Mouse (Mus musculus) forebrain, embryonic 14.5 days (tissue): Measurements from ENCODE around the gene Ccl20. TPM values are rescaled to one million over a fixed set of nuclear protein-coding genes. Genes with fewer than 3 reads are reported as not detected.

ENCODE experiments used
- ATAC-seq: fragments of 200-750 bp; cut with Nextera tagmentation; 2 replicates; pipeline ENCODE4 v1.8.0; 2017; ENCODE audit warnings: mild to moderate bottlenecking, moderate library complexity
- DNase-seq: peaks from one replicate; pipeline ENCODE4 v3.0.0-alpha.2; 2015; ENCODE audit warnings: low spot score
- H3K27ac ChIP-seq: fragments of 300-500 bp; sonication (generic); 2 replicates; pipeline ENCODE4 v1.5.1; 2014; ENCODE audit warnings: low read depth, mild to moderate bottlenecking, control low read depth, low read length, moderate library complexity
- H3K27me3 ChIP-seq: fragments of 300-500 bp; sonication (generic); replicated peaks from 2 replicates; pipeline ENCODE4 v1.6.1; 2014; ENCODE audit warnings: low read length, control low read depth, mixed read lengths; ENCODE audit not compliant: control insufficient read depth, insufficient read depth
- H3K36me3 ChIP-seq: fragments of 300-500 bp; sonication (generic); 2 replicates; pipeline ENCODE4 v1.6.1; 2014; ENCODE audit warnings: low read length, control low read depth; ENCODE audit not compliant: control insufficient read depth, insufficient read depth
- H3K4me1 ChIP-seq: fragments of 300-500 bp; sonication (generic); 2 replicates; pipeline ENCODE4 v1.6.1; 2014; ENCODE audit warnings: antibody characterized with exemption, low read length, control low read depth; ENCODE audit not compliant: control insufficient read depth, insufficient read depth
- H3K4me2 ChIP-seq: fragments of 300-500 bp; sonication (generic); 2 replicates; pipeline ENCODE4 v1.6.1; 2014; ENCODE audit warnings: mild to moderate bottlenecking, control low read depth, low read length
- H3K4me3 ChIP-seq: fragments of 300-500 bp; sonication (generic); 2 replicates; pipeline ENCODE4 v1.5.1; 2014; ENCODE audit warnings: low read depth, low read length, control low read depth
- H3K9ac ChIP-seq: fragments of 300-500 bp; sonication (generic); 2 replicates; pipeline ENCODE4 v1.6.1; 2014; ENCODE audit warnings: mild to moderate bottlenecking, low read length, control low read depth, moderate library complexity
- H3K9me3 ChIP-seq: fragments of 300-500 bp; sonication (generic); replicated peaks from 2 replicates; pipeline ENCODE4 v1.6.1; 2016; ENCODE audit warnings: low read length, control low read depth, mixed read lengths; ENCODE audit not compliant: control insufficient read depth
- WGBS: fragments of 180-500 bp; shearing (Covaris S2); extraction: QIAGEN DNeasy Blood & Tissue Kit; methylation state at CpG from one replicate; pipeline ENCODE4 v1.1.7; 2014; 5-methylcytosine and 5-hydroxymethylcytosine counted together
- polyA plus RNA-seq: library from polyadenylated mRNA; unstranded; fragments of >200 nt; fragmentation: Nextera tagmentation; extraction: Ambion mirVana; gene quantifications from 2 replicates; pipeline ENCODE4 v1.2.1, GENCODE M21; 2014

Ccl20 gene
- polyA plus RNA-seq, 1 experiment from 2014 or later = not detected

DNA sequence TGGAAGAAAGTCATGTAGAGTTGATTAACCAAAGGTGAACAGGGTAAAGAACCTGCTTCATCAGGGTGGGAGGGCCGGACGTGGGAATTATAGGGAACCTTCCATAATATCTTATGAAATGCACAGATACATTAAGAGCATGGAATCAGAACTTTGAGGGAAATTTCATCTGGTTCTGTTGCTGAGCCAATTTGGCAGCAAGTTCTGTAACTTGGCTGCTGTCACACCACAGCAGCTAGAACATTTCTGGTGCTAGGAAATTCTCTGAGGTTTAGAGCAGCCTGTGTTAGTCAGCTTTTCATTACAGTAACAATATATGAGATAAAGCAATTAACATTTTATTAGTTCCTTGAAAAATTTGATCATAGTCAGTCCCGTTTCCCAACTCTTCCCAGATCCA is 36.4 kb downstream of the Ccl20 start:
- ATAC-seq = no peak
- Histone ChIP-seq H3K36me3 (no peaks in the 10 kb centered on the region), H3K9ac (no peak overlapping the region), H3K27me3 (no peaks in the 10 kb centered on the region), H3K4me3 (no peak overlapping the region), H3K9me3 (no peaks in the 10 kb centered on the region), H3K4me1 (no peaks in the 10 kb centered on the region), H3K4me2 (no peak overlapping the region), H3K27ac (no peak overlapping the region)
- 92% methylated on average over 3 of the region's 3 CpGs for WGBS
- peak; percentile 28 for DNase-seq

DNA sequence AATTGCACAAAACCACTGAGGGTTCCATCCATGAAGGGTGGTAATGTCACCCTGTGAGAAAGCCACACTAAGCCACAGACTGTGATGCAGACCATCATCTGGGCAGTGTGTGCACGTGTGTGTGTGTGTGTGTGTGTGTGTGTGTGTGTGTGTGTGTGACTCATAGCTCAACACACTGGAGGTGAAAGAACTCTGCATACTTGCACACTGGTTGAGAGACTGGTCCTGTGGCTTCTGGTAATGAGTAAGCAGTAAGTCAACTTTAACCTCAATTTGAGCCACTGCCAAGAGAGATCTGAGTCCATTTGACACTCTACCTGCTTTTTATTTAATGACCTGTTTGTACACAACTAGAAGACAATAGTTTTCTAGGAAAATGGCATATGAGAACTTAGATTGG is 40.3 kb downstream of the Ccl20 start:
- no peak overlapping the region for H3K4me2 ChIP-seq
- no peaks in the 10 kb centered on the region for H3K4me1 ChIP-seq
- ATAC-seq (no peak), DNase-seq (no peak)
- H3K9me3 ChIP-seq = no peaks in the 10 kb centered on the region
- H3K36me3 ChIP-seq = no peaks in the 10 kb centered on the region
- H3K27me3 ChIP-seq = no peaks in the 10 kb centered on the region
- no peak overlapping the region for H3K9ac ChIP-seq
- H3K4me3 ChIP-seq = no peak overlapping the region
- H3K27ac ChIP-seq = no peak overlapping the region
- WGBS = 53% methylated on average over 1 of the region's 1 CpGs

DNA sequence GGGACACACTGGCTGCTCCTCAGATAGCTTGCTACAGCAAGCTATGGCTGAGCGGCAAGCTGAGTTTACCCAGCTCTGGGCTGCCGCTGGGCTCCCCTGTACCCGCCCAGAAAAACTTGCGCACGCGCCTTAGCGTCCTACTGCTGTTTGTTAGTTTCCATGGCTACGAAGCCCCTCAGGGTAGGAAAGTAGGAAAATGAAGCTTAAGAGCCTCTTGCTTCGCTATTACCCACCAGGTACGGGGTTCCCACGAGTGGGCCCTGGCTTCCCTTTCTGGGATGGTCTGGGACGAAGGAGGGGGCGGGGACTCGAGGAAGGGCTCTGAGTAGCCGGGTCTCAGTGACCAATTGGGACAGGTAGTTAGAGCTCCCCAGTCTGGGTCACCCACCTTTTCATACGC is 43.0 kb downstream of the Ccl20 start, which contains the start of gene Daw1:
Gene Daw1, plus strand, starts transcription at position 150 of the 400 bp plus-strand sequence.
- DNase-seq (peak; percentile 96), ATAC-seq (peak; percentile 99)
- no peaks in the 10 kb centered on the region for H3K9me3 ChIP-seq
- 0% methylated on average over 16 of the region's 16 CpGs for WGBS
- no peaks in the 10 kb centered on the region for H3K27me3 ChIP-seq
- H3K27ac ChIP-seq = no peak within 1 kb of the TSS
- H3K36me3 ChIP-seq = no peaks in the 10 kb centered on the region
- H3K4me2 ChIP-seq = peak within 1 kb of the TSS; percentile 68
- peak within 1 kb of the TSS; percentile 49 for H3K9ac ChIP-seq
- peak within 1 kb of the TSS; percentile 42 for H3K4me3 ChIP-seq
- H3K4me1 ChIP-seq = no peaks in the 10 kb centered on the region

DNA sequence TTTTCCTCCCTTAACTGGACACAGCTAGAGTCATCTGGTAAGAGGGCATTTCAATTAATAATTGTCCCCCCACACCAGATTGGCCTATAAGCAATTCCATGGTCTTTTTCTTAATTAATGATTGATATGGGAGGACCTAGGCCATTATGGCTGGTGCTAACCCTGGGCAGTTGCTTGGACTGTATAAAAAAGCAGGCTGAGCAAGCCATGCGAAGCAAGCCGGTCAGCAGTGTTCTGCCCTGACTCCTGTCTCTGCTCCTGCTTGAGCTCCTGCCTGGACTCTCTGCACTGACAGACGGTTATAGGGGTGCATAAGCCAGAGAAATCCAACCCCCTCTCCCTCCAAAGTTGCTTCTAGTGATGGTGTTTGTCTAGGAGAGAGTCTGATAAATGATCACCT is 45.1 kb downstream of the Ccl20 start:
- Histone ChIP-seq H3K4me2 (no peak overlapping the region), H3K4me1 (no peaks in the 10 kb centered on the region), H3K36me3 (no peaks in the 10 kb centered on the region), H3K9ac (no peak overlapping the region), H3K4me3 (no peak overlapping the region), H3K27me3 (no peaks in the 10 kb centered on the region), H3K27ac (no peak overlapping the region), H3K9me3 (no peaks in the 10 kb centered on the region)
- 79% methylated on average over 3 of the region's 3 CpGs for WGBS
- no peak for ATAC-seq
- DNase-seq = no peak

DNA sequence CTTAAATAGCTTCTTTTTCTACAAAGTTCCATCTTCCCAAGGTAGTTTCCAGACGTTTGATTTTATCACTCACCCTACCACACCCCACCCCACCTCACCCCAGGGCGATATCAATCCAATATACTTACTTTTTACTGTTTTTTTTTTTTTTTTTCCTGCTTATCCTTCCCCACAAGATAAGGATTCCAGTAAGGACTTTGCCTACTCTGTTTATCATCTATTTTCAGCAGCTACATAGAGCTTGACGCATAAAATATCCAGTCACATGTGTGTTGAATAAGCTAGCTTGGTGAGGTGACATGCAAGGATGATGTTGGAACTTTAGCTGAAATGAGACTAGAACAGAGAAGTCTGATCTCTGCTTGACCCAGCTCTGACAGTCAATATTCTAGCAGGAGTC is 47.5 kb downstream of the Ccl20 start:
- no peaks in the 10 kb centered on the region for H3K9me3 ChIP-seq
- no peak for DNase-seq
- no peaks in the 10 kb centered on the region for H3K4me1 ChIP-seq
- ATAC-seq = no peak
- no peak overlapping the region for H3K4me3 ChIP-seq
- no peak overlapping the region for H3K9ac ChIP-seq
- no peak overlapping the region for H3K4me2 ChIP-seq
- H3K27ac ChIP-seq = no peak overlapping the region
- no peaks in the 10 kb centered on the region for H3K27me3 ChIP-seq
- 80% methylated on average over 3 of the region's 3 CpGs for WGBS
- H3K36me3 ChIP-seq = no peaks in the 10 kb centered on the region

Other genes with a start within 250 kb of the Ccl20 start
- not detected in 2 replicates for gene A030005L19Rik, start 203.4 kb upstream of the Ccl20 start, polyA plus RNA-seq
- gene A030014E15Rik, start 191.8 kb upstream of the Ccl20 start, polyA plus RNA-seq = not detected in 2 replicates
- gene Gm6217, start 185.4 kb upstream of the Ccl20 start, polyA plus RNA-seq = not detected in 2 replicates
- not detected in 2 replicates for gene A030003K21Rik, start 173.4 kb upstream of the Ccl20 start, polyA plus RNA-seq
- gene Gm7544, start 160.8 kb upstream of the Ccl20 start, polyA plus RNA-seq = not detected in 2 replicates
- gene Gm47955, start 156.5 kb upstream of the Ccl20 start, polyA plus RNA-seq = not detected in 2 replicates
- not detected in 2 replicates for gene Gm47959, start 116.2 kb upstream of the Ccl20 start, polyA plus RNA-seq
- gene Slc19a3, start 78.3 kb upstream of the Ccl20 start, polyA plus RNA-seq = 0.57 and 0.75 TPM in 2 replicates
- gene Krtap28-10, start 74.3 kb upstream of the Ccl20 start, polyA plus RNA-seq = not detected in 2 replicates
- not detected in 2 replicates for gene Gm47969, start 71.8 kb upstream of the Ccl20 start, polyA plus RNA-seq
- gene A030005K14Rik, start 57.4 kb upstream of the Ccl20 start, polyA plus RNA-seq = not detected in 2 replicates
- gene Krtap28-13, start 55.8 kb upstream of the Ccl20 start, polyA plus RNA-seq = not detected in 2 replicates
- 0.51 and 0.80 TPM in 2 replicates for gene Daw1, start 43.0 kb downstream of the Ccl20 start, polyA plus RNA-seq